Mouse (Mus musculus): Measurements from ENCODE around the gene Afdn.

GRCm38 (mm10) chr17:13712518-13712917 is 47.8 kb upstream of the Afdn start:
- no peak for TF ChIP-seq MAFK (IDR thresholded peaks at IDR 0.05; ENCODE audit: insufficient read depth, low read depth, low read length)
- TF ChIP-seq HCFC1 (IDR thresholded peaks at IDR 0.05; ENCODE audit: borderline replicate concordance, insufficient read depth, low read length) = no peak

All from ES-E14 (cell line).